Mouse (Mus musculus) bone marrow macrophage, adult 2 months (primary cell): Measurements from ENCODE around the gene Il16.

Source experiments
- CTCF ChIP-seq: IDR thresholded peaks from 2 replicates; pipeline ENCODE4 v1.5.1; 2012; ENCODE audit warnings: low read depth, mild to moderate bottlenecking, low read length, moderate library complexity
- POLR2A ChIP-seq: IDR thresholded peaks from 2 replicates; pipeline ENCODE4 v1.6.1; 2012; ENCODE audit warnings: mild to moderate bottlenecking, low read depth, low read length, borderline replicate concordance

DNA sequence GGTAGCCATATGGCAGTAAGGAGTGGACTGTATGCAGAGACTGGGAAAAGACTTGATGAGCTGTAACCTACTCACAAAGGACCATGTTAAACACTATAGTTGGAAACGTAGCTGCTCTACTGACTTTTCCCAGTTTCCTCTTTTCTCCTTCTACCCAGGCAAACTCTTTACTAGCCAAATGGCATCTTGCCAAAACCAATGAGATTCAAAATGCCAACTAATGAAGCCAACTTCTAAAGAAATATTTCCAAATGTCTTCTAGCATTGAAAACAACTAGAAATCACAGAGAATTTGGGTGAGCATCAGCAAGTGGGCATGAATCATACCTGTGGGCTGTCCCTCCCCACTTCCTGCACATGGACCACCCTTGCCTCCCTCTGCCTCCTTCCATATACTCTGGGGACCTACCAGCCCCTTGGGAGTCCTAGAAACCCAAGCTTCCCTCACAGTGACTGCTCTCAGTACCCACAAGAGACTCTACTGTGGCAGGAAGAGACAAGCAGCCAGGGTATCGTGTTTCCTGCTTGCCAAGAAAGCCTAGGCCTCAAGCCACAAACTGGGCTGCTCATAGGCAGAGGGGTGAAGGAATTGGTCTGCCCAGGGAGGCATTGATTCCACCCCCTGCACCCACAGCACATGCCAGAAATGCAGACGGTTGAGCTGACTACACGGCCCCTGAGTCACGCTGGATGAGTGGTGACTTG lies 28.4 kb downstream of the Il16 start:
- TF ChIP-seq POLR2A: no peak
- no peak for TF ChIP-seq CTCF
